Mouse (Mus musculus) heart, postnatal 10 days (tissue): Measurements from ENCODE around the gene Fcf1. TPM values are rescaled to one million over a fixed set of nuclear protein-coding genes. Genes with fewer than 3 reads are reported as not detected.

Experiments
- DNase-seq, 2 experiments: peaks; one replicate each; pipeline ENCODE4 v3.0.0; 2021
- intact Hi-C: fragments of 180-260 bp; cut with DNase I; formaldehyde crosslinking; loops from one replicate; pipeline ENCODE4 v1.15.1; 2025
- total RNA-seq, 2 experiments: library from RNA; stranded (reverse); gene quantifications; 2 replicates each; pipeline ENCODE4 v1.2.3; 2021

Gene Fcf1
- total RNA-seq, 2 experiments from 2014 or later, result 45.0 to 45.3 TPM

GRCm38 (mm10) chr12:84962606-84963005 is 8.1 kb upstream of the Fcf1 start:
- intact Hi-C loops, result no loop called here
- peak in 1 of 2 experiments; percentile 26 for DNase-seq

DNA sequence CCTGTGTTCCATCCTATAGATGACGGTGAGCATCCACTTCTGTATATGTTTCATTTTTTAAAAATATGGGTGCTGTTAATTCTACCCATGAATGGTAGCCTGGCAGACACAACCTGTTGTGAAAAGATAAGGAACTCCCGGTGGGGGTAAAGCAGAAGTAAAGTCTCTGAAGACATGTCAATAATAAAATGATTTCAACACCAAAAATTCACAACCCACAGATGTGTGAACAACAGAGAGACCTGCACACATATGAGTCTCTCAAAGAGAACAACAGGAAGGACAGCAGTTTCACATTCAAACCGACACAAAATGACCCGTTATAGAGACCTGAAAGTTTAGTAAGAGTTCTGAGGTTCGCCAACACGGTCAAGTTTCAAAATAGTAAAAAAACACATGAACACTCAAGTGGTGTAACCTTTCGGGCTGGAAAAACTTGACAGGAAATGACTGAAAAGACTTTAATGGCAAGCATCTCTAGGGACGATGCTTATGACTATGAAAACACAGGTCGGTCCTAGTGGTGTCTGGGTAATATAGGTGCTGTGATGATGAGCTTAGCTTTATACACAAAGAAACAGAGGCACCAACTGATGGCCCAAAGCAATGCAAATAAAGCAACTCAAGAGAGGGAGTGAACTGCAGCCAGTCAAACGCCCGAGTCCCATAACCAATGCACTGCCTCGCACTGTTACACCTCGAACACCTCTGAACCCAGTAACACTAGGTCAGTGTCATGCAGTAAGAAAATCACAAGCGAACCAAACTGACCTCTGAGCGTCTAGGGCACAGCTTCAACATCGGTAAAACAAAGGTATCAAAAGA is 1.7 kb upstream of the Fcf1 start:
- no peak for DNase-seq
- intact Hi-C loops, result no loop called here

DNA sequence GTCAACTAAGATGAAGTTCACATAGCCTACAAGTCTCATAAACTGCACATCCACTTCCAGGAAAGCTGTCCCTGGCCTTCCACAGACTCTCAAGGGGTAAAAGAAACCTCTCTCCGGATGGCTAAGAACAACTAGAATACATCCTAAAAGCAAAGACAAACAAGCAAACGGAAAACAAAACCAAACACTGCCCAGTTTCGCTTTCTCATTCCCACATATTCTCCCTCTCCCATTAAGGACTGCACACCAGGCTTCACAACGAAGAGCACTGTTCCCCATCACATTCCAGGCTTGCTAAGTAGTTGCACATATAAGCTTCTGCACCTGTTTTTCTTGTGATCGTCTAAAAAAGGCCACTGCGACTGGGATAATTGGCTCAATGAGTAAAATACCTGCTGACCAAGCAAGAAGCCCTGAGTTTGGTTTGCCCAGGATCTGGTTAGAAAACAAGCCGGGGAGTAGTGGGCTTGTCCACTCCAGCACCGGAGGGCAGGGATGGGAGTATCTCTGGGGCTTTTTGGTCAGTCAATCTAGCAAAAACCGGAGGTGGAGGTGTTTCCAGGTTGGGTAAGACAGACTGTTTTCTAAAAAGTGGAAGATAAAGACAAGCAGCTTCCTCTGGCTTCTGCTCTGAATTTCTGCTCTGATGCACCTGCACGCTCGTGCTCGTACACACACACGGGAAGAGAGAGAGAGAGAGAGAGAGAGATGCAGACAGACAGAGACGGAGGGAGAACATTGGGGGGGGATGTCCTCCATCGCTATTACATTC is 855 bp upstream of the Fcf1 start:
- DNase-seq, result no peak
- intact Hi-C loops, result loop anchor here (5.0 kb wide), 1 partner anchor 93 kb away; the partner anchor contains the start of gene Ltbp2

GRCm38 (mm10) chr12:84979264-84979862 is 8.7 kb downstream of the Fcf1 start:
- no peak for DNase-seq
- intact Hi-C loops, result no loop called here

- intact Hi-C loops, result no loop called here
Observed at GRCm38 (mm10) chr12:84989456-84989855, 18.8 kb downstream of the Fcf1 start.

DNA sequence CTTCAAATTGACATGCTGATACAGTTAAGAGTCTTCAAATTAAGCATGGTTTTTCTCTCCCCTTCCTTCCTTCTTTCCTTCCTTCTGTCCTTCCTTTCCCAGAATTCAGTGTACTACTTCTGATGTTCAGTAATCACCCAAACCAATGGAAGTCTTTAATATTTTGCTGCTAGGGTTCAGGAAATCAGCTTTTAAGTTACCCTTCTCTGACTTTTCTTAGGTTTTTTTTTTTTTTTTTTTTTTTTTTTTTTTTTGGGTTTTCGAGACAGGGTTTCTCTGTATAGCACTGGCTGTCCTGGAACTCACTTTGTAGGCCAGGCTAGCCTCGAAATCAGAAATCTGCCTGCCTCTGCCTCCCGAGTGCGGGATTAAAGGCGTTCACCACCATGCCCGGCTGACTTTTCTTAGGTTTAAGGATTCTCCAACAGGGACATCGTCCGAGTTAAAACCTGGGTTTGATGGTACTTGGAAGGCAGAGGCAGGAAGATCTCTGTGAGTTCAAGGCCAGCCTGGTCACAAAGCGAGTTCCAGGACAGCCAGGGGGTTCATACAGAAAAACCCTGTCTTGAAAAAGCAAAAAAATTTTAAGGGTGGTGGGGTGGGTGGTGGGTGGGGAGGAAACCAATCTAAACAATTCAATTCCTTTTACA is 24.5 kb downstream of the Fcf1 start:
- DNase-seq, result no peak
- intact Hi-C loops, result no loop called here

More at GRCm38 (mm10) chr12:84989456-84989855, 18.8 kb downstream of the Fcf1 start:
- peak in 1 of 2 experiments; percentile 15 for DNase-seq

DNA sequence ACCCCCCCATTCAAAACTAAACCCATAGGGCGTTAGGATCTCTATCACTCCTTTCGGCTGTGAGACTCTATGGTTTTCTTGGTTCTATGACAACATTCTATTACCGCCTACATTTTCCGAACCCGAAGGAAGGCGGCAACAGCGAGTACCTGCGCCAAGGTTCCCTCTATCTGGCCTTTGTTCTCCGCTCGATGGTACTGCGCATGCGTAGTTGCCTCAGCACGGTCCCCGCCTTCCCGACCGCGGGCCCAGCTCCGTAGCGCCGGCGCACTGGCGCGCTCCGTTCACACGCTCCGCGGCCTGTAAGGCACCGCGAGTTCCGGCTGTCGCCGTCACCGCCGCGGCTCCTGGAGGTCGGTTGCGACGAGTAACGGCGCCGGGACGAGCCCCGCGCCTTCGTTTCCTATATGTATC is 25.4 kb downstream of the Fcf1 start, which contains the start of gene Ylpm1:
Gene Ylpm1, plus strand, starts transcription at position 239 of the 414 bp plus-strand sequence.
- peak; percentile 98 to 99 for DNase-seq
- intact Hi-C loops, result no loop called here

DNA sequence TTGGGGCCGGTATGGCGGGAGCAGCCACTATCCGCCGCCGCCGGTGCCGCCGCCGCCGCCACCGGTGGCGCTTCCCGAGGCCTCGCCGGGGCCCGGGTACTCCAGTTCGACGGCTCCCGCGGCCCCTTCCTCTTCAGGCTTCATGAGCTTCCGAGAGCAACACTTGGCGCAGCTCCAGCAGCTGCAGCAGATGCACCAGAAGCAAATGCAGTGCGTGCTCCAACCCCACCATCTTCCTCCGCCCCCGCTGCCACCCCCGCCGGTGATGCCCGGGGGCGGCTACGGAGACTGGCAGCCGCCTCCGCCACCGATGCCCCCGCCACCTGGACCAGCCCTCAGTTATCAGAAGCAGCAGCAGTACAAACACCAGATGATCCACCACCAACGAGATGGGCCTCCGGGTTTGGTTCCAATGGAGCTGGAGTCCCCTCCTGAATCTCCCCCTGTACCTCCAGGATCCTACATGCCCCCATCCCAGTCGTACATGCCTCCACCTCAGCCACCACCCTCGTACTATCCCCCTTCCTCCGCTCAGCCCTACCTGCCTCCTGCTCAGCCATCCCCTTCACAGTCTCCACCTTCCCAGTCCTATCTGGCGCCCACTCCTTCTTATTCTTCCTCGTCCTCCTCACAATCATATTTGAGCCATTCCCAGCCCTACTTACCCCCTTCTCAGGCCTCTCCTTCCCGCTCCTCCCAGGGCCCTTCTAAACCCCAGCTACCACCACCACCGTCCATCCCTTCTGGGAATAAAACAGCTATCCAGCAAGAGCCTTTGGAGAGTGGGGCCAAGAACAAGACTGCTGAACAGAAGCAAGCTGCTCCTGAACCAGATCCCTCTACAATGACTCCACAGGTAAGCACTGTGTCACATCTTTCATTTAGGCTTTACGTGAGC is 26.1 kb downstream of the Fcf1 start:
- DNase-seq, result peak in 1 of 2 experiments; percentile 12
- intact Hi-C loops, result no loop called here

DNA sequence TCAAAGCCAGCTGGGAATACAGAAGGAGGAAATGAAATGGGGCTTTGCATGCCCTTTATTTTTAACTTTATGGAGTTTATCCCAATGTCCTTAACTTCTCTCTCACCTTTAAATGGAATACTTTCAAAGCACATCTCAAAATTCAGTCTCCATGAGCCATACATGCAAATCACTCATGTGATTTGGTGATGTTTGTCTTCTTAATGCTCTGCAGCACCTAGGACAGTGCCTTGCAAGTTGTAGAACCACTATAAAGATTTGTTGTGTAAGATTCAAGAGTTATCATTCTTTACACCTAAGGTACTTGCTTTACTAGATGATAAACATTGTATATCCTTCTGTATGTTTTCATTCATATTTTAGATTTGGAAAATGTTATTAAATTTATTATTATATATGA is 28.4 kb downstream of the Fcf1 start:
- no peak for DNase-seq
- intact Hi-C loops, result no loop called here

DNA sequence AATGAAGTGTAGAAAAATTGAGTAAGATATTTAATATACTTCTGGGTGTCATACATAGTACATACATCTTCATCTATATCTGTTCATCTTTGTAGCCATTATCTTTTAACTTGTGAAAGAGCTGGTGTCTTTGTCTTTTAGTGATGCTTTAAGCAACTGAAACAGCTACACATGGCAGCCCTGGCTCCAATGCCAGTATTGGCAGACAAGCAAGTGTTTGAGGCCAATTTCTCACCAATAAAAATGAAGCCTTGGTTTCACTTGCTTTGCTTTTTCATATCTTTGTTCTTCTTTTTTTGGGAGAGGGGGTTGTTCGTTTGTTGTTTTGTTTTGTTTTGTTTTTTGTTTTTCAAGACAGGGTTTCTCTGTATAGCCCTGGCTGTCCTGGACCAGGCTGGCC is 35.5 kb downstream of the Fcf1 start:
- no peak for DNase-seq
- intact Hi-C loops, result no loop called here

DNA sequence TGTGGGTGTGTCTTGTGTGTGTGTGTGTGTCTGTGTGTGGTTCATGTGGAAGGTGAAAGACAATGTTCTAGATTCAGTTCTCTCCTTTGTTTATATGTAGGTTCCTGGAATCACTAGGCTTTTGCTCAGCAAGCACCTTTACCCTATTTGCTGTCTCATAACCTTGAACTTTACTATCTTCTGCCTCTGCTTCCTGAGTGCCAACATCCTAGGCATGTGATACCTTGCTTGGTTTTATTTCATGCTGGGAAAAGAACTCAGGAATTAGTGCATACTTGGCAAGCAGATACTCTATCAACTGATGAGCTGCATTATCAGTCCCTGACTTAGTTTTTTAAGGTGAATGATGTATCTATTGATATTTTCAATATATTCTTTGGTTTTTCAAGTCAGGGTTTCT is 36.3 kb downstream of the Fcf1 start:
- DNase-seq, result no peak
- intact Hi-C loops, result no loop called here

GRCm38 (mm10) chr12:85009776-85010175 is 39.1 kb downstream of the Fcf1 start:
- intact Hi-C loops, result no loop called here

DNA sequence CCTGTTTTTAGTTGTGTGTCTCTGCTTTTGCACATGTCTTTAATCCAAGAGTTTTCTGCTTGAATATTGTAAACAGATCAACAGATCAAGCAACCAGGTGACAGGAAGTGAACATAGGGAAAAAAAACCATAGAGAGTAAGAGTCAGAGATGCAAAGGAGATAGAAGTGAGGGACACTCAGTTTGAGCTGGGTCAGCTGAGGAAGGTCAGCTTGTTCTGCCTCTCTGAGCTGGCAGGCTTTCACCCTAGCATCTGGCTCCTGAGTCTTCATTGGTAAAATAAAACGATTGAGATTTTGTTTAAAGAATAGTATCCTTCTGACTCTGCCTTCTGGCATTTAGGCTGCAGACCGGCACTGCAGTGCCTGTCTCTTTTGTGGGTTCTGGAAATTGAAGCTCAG is 39.8 kb downstream of the Fcf1 start:
- intact Hi-C loops, result no loop called here
- no peak for DNase-seq

More at GRCm38 (mm10) chr12:85009776-85010175, 39.1 kb downstream of the Fcf1 start:
- DNase-seq, result peak; percentile 20 to 49

- intact Hi-C loops, result no loop called here
- DNase-seq, result no peak
Observed at GRCm38 (mm10) chr12:85012185-85012584, 41.5 kb downstream of the Fcf1 start.

- no peak for DNase-seq
- intact Hi-C loops, result no loop called here
Observed at GRCm38 (mm10) chr12:85022071-85022470, 51.4 kb downstream of the Fcf1 start.

- intact Hi-C loops, result loop anchor here (2.0 to 5.0 kb wide), 2 partner anchors 160 to 248 kb away; no protein-coding TSS in a partner anchor
- peak; percentile 17 to 44 for DNase-seq
Observed at GRCm38 (mm10) chr12:85032710-85033109, 62.0 kb downstream of the Fcf1 start.
